Mouse (Mus musculus) heart, adult 2 months (tissue): ENCODE results near the gene Sprtn.

ENCODE experiments used
- CTCF ChIP-seq: fragments of 200-600 bp; IDR thresholded peaks from 2 replicates; pipeline ENCODE4 v1.8.1; 2022; ENCODE audit warnings: antibody characterized with exemption, mild to moderate bottlenecking, moderate library complexity
- EP300 ChIP-seq: fragments of 200-500 bp; IDR thresholded peaks from 2 replicates; pipeline ENCODE4 v1.6.1; 2011; ENCODE audit warnings: low read depth, low read length, control low read depth; ENCODE audit not compliant: insufficient read depth

DNA sequence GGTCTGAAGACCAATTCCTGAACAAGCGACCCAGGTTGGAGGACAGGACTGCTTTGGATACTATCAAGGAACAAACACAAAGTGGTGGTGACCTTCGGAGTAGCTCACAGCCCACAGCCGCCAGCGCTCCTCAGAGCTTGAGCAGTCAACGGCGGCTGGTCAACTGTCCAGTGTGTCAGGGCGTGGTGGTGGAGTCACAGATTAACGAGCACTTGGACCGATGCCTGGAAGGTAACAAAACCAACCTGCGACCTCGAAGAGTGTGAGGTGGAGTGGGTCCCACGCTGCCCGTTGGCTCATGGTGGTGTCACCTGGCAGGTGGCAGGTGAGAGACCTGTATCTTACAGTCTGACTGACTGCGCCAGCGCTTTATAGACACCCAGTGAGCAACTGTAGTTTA is 5.5 kb downstream of the Sprtn start:
- TF ChIP-seq CTCF: no peak
- TF ChIP-seq EP300: no peak
